Comparison of ENCODE assay signal across 11 mouse cellular contexts in genomic region chr11:116626299-116627071, GRCm38 (mm10). TPM values are rescaled to one million over a fixed set of nuclear protein-coding genes. Genes with fewer than 3 reads are reported as not detected.
DNase-seq lines count a peak whose midpoint lies in the region; ATAC-seq and TF ChIP-seq lines count a peak whose summit lies in the region.
"Had no signal": no experiment of that assay in that cellular context is flagged by ENCODE, and none has a peak within 500 bp of the region (broad histone marks: within the 10 kb centered on the region; RNA-seq: fewer than 3 reads in every experiment).

Rhbdf2 (minus strand) TSS chr11:116627019.

- H3K27ac ChIP-seq in limb, embryonic 12.5 days: no peak within 1 kb of the TSS
- no peak within 1 kb of the TSS for H3K27ac ChIP-seq in limb, embryonic 10.5 days
- H3K27ac ChIP-seq in macrophage: no peak within 1 kb of the TSS
- H3K27ac ChIP-seq in layer of hippocampus, adult 2 months: no peak within 1 kb of the TSS
- H3K27ac ChIP-seq in midbrain, embryonic 10.5 days (replicated peaks): no peak within 1 kb of the TSS
- H3K27ac ChIP-seq: forebrain, embryonic 15.5 days; midbrain, embryonic 13.5 days had no signal

- DNase-seq in limb, embryonic 10.5 days (ENCODE audit: low spot score): no peak
- no peak for DNase-seq in adrenal gland, adult 2 months
- DNase-seq in heart, adult 8-10 months (ENCODE audit: low spot score): no peak
- no peak for DNase-seq in right cerebral cortex, postnatal 36 days (ENCODE audit: low spot score in 2 of 2)
- DNase-seq in layer of hippocampus, adult 2 months (ENCODE audit: low spot score in 2 of 2): no peak
- no peak for DNase-seq in midbrain, embryonic 10.5 days (ENCODE audit: low spot score)
- DNase-seq: thymus, adult 18-20 months had no signal

- 66% methylated on average over 10 of the region's 10 CpGs for WGBS in limb, embryonic 12.5 days
- WGBS in limb, embryonic 10.5 days: 71% methylated on average over 10 of the region's 10 CpGs
- 90% methylated on average over 10 of the region's 10 CpGs for WGBS in macrophage (ENCODE audit: missing documents)
- 73% methylated on average over 10 of the region's 10 CpGs for WGBS in midbrain, embryonic 10.5 days

- peaks cover 15% of the 10 kb centered on the region for H3K27me3 ChIP-seq in limb, embryonic 12.5 days
- H3K27me3 ChIP-seq in limb, embryonic 10.5 days (ENCODE audit: low read depth, poor library complexity, severe bottlenecking): peaks cover 29% of the 10 kb centered on the region
- H3K27me3 ChIP-seq in midbrain, embryonic 10.5 days (ENCODE audit: low read depth, poor library complexity, severe bottlenecking): peaks cover 40% of the 10 kb centered on the region

- H3K9ac ChIP-seq in limb, embryonic 12.5 days (replicated peaks): 0 out of 2 replicates have a peak within 1 kb of the TSS, but pooled peaks have one; percentile 23
- H3K9ac ChIP-seq: forebrain, embryonic 15.5 days; midbrain, embryonic 13.5 days had no signal

- no peak for TF ChIP-seq CTCF in layer of hippocampus, adult 2 months (conservative IDR thresholded peaks at IDR 0.05)

- no peak for ATAC-seq in limb, embryonic 12.5 days (ENCODE audit: insufficient number of reproducible peaks, insufficient read depth, low FRiP score, low TSS enrichment, low read depth)
- ATAC-seq: forebrain, embryonic 15.5 days; midbrain, embryonic 13.5 days had no signal

- peaks cover 24% of the 10 kb centered on the region for H3K79me2 ChIP-seq in macrophage (ENCODE audit: inconsistent target)

- no peaks in the 10 kb centered on the region for H3K9me3 ChIP-seq in limb, embryonic 12.5 days
- H3K9me3 ChIP-seq in limb, embryonic 10.5 days (replicated peaks): no peaks in the 10 kb centered on the region
- no peaks in the 10 kb centered on the region for H3K9me3 ChIP-seq in midbrain, embryonic 10.5 days (replicated peaks)
- H3K9me3 ChIP-seq: forebrain, embryonic 15.5 days; midbrain, embryonic 13.5 days had no signal

- H3K4me3 ChIP-seq in limb, embryonic 12.5 days (replicated peaks): no peak within 1 kb of the TSS
- no peak within 1 kb of the TSS for H3K4me3 ChIP-seq in limb, embryonic 10.5 days
- H3K4me3 ChIP-seq in macrophage (ENCODE audit: inconsistent target): no peak within 1 kb of the TSS
- H3K4me3 ChIP-seq in layer of hippocampus, adult 2 months: no peak within 1 kb of the TSS
- H3K4me3 ChIP-seq in midbrain, embryonic 10.5 days: no peak within 1 kb of the TSS
- H3K4me3 ChIP-seq: forebrain, embryonic 15.5 days; midbrain, embryonic 13.5 days had no signal

- H3K4me2 ChIP-seq in limb, embryonic 12.5 days: no peak within 1 kb of the TSS
- H3K4me2 ChIP-seq: forebrain, embryonic 15.5 days; midbrain, embryonic 13.5 days had no signal

- no peaks in the 10 kb centered on the region for H3K36me3 ChIP-seq in limb, embryonic 12.5 days
- H3K36me3 ChIP-seq in limb, embryonic 10.5 days: no peaks in the 10 kb centered on the region
- H3K36me3 ChIP-seq in macrophage (ENCODE audit: inconsistent target): no peaks in the 10 kb centered on the region
- no peaks in the 10 kb centered on the region for H3K36me3 ChIP-seq in midbrain, embryonic 10.5 days
- H3K36me3 ChIP-seq: forebrain, embryonic 15.5 days; midbrain, embryonic 13.5 days had no signal

- H3K4me1 ChIP-seq in limb, embryonic 12.5 days (replicated peaks): peaks cover 30% of the 10 kb centered on the region
- peaks cover 58% of the 10 kb centered on the region for H3K4me1 ChIP-seq in limb, embryonic 10.5 days
- peaks cover 49% of the 10 kb centered on the region for H3K4me1 ChIP-seq in midbrain, embryonic 10.5 days

RNA-seq across cellular contexts. Expression of gene Rhbdf2, which starts in this region (rescaled TPM):
- polyA plus RNA-seq in limb, embryonic 12.5 days (2016; fragmentation: Nextera tagmentation; extraction: Ambion mirVana): 4.1 and 5.1 TPM in 2 replicates
- polyA plus RNA-seq in limb, embryonic 10.5 days (2016; fragmentation: Nextera tagmentation; extraction: Ambion mirVana): 4.4 and 5.2 TPM in 2 replicates
- 10 to 100 TPM in 1 of 2 experiments, 1 to 10 TPM in 1; 8.2 to 22.7 TPM for total RNA-seq in adrenal gland, adult 2 months (2021)
- 41.1 and 56.8 TPM in 2 replicates for polyA plus RNA-seq in adrenal gland, adult 2 months (2012; rRNA removed)
- 10 to 100 TPM in 3 of 4 experiments, 1 to 10 TPM in 1; 8.7 to 12.6 (median 10.6) TPM for total RNA-seq in heart, adult 8-10 months (2022)
- total RNA-seq in macrophage (2018; cell fraction: chromatin; rRNA removed): 100 to 1,000 TPM in 25 of 26 experiments, 10 to 100 TPM in 1; 94.6 to 827 (median 311) TPM
- total RNA-seq in macrophage (2018; cell fraction: cytosol; rRNA removed): 100 to 1,000 TPM in 2 of 26 experiments, 10 to 100 TPM in 24; 20.5 to 164 (median 49.9) TPM
- total RNA-seq in macrophage (2018; cell fraction: nucleus; rRNA removed): 100 to 1,000 TPM in 22 of 26 experiments, 10 to 100 TPM in 4; 71.5 to 628 (median 234) TPM
- polyA plus RNA-seq in macrophage (2018): 14.2 to 37.1 TPM (median 21.7 TPM) in 3 replicates
- 1 to 10 TPM; 1.4 to 1.6 TPM for total RNA-seq in layer of hippocampus, adult 2 months (2021)
- polyA plus RNA-seq in midbrain, embryonic 10.5 days (2016; fragmentation: Nextera tagmentation; extraction: Ambion mirVana): 2.5 and 3.3 TPM in 2 replicates
